Comparison of ENCODE assay signal across 8 mouse cellular contexts in the genomic region with DNA sequence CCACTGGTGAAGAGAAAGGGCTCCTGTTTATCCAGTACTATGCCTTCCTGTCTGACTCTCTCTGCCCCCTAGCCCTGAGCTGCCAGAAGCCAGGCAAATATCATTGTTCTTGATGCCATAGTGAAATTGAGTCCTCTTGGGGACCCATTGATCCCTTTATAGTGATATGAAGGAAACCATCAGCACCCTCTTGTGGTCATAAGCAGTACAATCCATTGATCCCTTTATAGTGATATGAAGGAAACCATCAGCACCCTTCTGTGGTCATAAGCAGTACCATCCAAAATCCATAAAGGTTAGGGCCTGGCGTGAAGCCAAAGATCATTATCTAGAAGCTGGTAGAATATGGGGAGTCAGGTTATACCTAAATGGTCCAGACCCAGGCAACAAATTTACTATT. TPM values are rescaled to one million over a fixed set of nuclear protein-coding genes. Genes with fewer than 3 reads are reported as not detected.
DNase-seq lines count a peak whose midpoint lies in the region; ATAC-seq and TF ChIP-seq lines count a peak whose summit lies in the region.

No protein-coding gene starts in this region.

- TF ChIP-seq POLR2A in lung, adult 2 months (IDR thresholded peaks at IDR 0.05; ENCODE audit: borderline replicate concordance, extremely low read depth, low read depth, low read length) = no peak

- no peaks in the 10 kb centered on the region; the same call in 1 of the 2 replicates for H3K4me1 ChIP-seq in lung, adult 2 months (ENCODE audit: control insufficient read depth, insufficient read depth, low read length)

- H3K4me3 ChIP-seq in lung, adult 2 months (replicated peaks; ENCODE audit: extremely low read depth, low read depth, low read length) = no peak overlapping the region

- DNase-seq in ovary, postnatal 14 days (ENCODE audit: low spot score) = peak; percentile 22
- no peak for DNase-seq in ovary, postnatal 36 days (ENCODE audit: low spot score)
- peak; percentile 29 to 43 for DNase-seq in adrenal gland, postnatal 36 days
- DNase-seq in kidney, postnatal 10 days = peak; percentile 48
- peak; percentile 26 for DNase-seq in lung, adult 2 months
- peak; percentile 30 to 32 for DNase-seq in right cerebral cortex, adult 2 months (ENCODE audit: low spot score in 2 of 2)

- TF ChIP-seq CTCF in lung, adult 2 months (IDR thresholded peaks at IDR 0.05; ENCODE audit: insufficient read depth, low read length) = no peak

- peak; percentile 93 for ATAC-seq in granulocyte monocyte progenitor cell, adult 5-6 weeks (replicated peaks; ENCODE audit: poor library complexity, severe bottlenecking)
- ATAC-seq in erythroblast, adult 5-6 weeks (replicated peaks; ENCODE audit: low FRiP score, poor library complexity, severe bottlenecking) = no peak; the same call in 1 of the 2 replicates

- WGBS in lung, adult 2 months = 26% methylated on average over 1 of the region's 1 CpGs

RNA-seq across cellular contexts. Expression of a gene that starts 21.3 kb away (rescaled TPM):
- not detected for total RNA-seq in adrenal gland, postnatal 36 days (2021)
- total RNA-seq in granulocyte monocyte progenitor cell, adult 5-6 weeks (2014; fragmentation: Nextera tagmentation) = 35.0 and 39.6 TPM in 2 replicates
- total RNA-seq in granulocyte monocyte progenitor cell, adult 5-6 weeks (2017) = 27.7 and 43.2 TPM in 2 replicates
- polyA plus RNA-seq in lung, adult 2 months (2012; rRNA removed) = 0.38 and 1.3 TPM in 2 replicates
- 5.2 and 12.3 TPM in 2 replicates for total RNA-seq in erythroblast, adult 5-6 weeks (2015; ENCODE audit: low replicate concordance)
- 0.84 and 2.5 TPM in 2 replicates for total RNA-seq in erythroblast, adult 5-6 weeks (2017; ENCODE audit: low replicate concordance)

RNA-seq across cellular contexts. Expression of a gene that starts 33.7 kb away (rescaled TPM):
- not detected for total RNA-seq in adrenal gland, postnatal 36 days (2021)
- total RNA-seq in granulocyte monocyte progenitor cell, adult 5-6 weeks (2014; fragmentation: Nextera tagmentation) = not detected in 2 replicates
- total RNA-seq in granulocyte monocyte progenitor cell, adult 5-6 weeks (2017) = not detected in 2 replicates
- 0.09 and 0.12 TPM in 2 replicates for polyA plus RNA-seq in lung, adult 2 months (2012; rRNA removed)
- total RNA-seq in erythroblast, adult 5-6 weeks (2015; ENCODE audit: low replicate concordance) = not detected in 2 replicates
- total RNA-seq in erythroblast, adult 5-6 weeks (2017; ENCODE audit: low replicate concordance) = not detected in 2 replicates
